Mouse (Mus musculus): ENCODE measurements around the gene Sp2.

Gene Sp2

DNA sequence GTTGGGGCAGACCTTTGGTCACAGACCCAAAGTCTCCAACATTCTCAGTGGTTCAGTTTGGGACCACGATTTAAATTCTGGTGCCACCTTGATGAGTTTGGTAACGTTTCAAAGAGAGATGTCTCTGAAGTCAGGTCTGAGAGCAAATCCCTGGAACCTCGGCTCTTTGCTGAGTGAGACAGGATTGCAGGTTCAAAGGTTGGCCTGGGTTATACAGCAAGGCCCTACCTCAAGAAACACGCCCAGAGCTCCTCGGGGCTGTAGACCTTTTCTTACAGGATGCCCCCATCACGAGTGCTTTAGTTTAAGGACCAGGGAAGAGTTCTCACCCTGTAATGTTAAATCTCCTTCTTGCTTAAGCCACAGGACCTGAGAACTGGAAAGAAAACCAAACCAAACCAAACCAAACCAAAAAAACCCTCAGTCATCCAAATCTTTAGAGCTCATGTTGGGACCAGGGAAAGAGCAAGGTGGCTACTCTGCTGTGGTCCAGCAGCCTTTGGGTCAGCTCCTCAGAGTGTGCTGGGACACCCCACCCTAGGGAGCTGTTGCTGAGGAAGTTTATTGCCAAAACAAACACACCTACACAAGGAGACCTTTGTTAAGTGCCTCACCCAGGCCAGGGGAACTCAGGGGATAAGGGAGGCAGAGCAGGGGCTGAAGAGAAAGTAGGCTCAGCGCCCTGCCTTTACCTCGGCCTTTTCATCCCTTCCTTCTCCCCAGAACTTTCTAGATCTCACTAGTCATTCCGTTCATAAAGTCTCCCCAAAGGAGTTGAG lies 46.7 kb downstream of the Sp2 start:
- DNase-seq = no peak

- no peak for DNase-seq
Measured at GRCm38 (mm10) chr11:96934921-96935356, 47.8 kb downstream of the Sp2 start.

DNA sequence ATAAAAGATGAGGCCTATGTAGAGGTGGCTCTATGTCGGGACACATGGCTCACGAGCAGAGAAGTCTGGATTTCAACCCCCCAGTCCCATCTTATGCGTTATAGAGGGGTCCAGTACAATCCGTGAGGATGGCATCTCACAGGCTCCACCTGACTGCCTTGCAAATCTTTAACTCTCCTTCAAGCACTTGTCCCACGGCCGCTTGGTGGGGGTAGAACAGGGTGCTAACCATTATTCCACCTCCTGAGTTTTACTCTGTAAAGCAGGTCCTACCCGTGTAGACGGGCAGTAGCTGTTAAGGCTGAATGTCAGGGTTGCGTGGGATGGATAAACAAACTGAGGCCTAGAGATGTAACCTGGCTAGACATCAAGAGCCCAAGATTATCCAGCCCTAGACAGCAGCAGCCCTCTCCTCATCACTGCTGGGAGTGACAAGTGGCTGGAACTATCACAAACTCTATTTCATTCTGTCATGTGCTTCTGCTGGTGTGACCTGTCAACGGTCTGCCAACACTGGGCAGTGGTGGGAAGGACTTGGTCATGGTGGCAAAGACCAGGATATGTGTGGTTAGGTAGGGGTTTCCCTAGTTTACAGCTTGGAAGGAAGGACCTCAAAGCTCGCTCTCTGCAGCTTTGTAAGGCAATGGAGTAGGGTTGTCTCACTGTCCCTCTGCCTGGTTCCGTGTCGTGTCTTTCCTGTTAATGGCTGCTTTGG lies 49.0 kb downstream of the Sp2 start:
- DNase-seq = no peak

DNA sequence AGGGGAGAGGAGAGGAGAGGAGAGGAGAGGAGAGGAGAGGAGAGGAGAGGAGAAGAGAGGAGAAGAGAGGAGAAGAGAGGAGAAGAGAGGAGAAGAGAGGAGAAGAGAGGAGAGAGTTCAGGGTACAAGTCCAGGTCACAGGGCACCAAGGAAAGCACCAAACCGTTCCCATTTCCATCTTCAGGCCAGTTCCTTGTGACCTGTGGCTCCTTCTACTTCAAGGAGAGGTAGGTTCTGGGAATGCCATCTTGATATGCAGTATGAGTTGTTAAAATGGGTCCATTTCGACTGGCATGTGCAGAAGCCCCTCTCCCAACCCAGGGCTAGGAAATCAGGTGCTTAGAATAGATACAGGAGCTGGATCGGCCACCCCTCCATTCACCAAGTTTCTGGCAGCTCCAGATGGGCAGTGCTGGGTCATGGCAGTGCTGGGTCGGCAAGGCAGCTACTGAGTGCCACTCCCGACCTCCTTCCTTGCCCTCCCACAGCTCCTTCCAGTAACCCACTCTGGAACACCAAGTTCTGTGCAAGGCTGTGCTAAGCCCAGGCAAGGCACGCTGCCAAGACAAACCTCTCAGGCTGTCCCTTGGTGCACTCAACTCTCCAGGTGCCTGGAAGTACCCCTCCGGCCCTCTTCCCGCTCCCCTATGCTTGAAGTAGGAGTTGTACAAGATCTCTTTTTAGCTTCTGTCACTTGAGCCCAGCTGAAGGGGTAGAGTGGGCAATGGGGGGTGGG lies 51.3 kb downstream of the Sp2 start:
- DNase-seq = no peak

GRCm38 (mm10) chr11:96929766-96930331 lies 52.9 kb downstream of the Sp2 start:
- DNase-seq = no peak

GRCm38 (mm10) chr11:96929096-96929765 lies 53.5 kb downstream of the Sp2 start:
- DNase-seq = no peak

GRCm38 (mm10) chr11:96928691-96929090 lies 54.1 kb downstream of the Sp2 start:
- DNase-seq = no peak

DNA sequence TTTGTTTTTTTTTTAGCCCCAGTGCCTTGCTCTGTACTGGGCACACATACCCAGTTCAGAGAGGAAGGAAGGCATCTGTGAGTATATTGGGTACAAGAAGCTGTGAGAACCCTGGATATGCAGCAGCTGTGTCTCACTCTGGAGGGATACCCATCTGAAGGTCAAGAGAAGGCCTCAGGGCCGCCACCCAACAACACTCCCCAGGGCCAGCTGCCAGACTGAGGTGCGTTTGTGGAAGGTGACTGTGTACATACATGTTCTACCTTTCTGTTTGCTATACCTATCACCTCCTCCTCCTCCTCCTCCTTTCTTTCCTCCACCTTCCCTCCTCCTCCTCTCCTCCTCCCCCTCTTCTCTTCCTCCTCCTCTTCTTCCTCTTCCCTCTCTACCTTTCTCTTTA lies 54.7 kb downstream of the Sp2 start, which contains the start of gene Prr15l:
Gene Prr15l, plus strand, starts transcription at position 17 of the 400 bp plus-strand sequence.
- no peak for DNase-seq

GRCm38 (mm10) chr11:96926587-96926986 lies 56.2 kb downstream of the Sp2 start:
- no peak for DNase-seq

GRCm38 (mm10) chr11:96925469-96926148 lies 57.1 kb downstream of the Sp2 start:
- no peak for DNase-seq

DNA sequence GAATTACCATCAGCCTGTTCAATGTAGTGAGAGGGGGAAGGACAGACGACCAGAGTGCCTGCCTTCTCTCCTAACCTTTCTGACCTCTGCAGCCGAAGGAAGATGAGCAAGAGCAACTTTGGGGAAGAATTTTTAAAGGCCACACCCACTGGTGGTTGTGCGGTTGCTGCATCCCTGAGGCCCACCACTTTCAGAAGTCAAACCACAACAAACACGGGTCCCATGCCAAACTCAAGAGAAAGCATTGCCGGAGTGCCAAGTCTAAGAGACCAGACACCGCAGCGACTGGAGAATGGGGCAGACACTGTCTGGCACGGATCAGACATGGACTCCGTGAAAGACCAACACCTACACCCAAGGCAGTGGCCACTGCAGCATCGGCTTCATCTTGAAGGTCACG lies 57.9 kb downstream of the Sp2 start:
- no peak for DNase-seq

- no peak for DNase-seq
Measured at GRCm38 (mm10) chr11:96919003-96919402, 63.8 kb downstream of the Sp2 start.

GRCm38 (mm10) chr11:96917415-96917814 lies 65.3 kb downstream of the Sp2 start:
- no peak for DNase-seq

GRCm38 (mm10) chr11:96916885-96917396 lies 65.8 kb downstream of the Sp2 start:
- no peak for DNase-seq

- peak; percentile 99 for DNase-seq
Measured at GRCm38 (mm10) chr11:96916044-96916884, 66.5 kb downstream of the Sp2 start, which contains the start of gene Cdk5rap3. TSS of gene Cdk5rap3 (minus strand) at chr11:96916496.

GRCm38 (mm10) chr11:96912682-96913081 lies 70.1 kb downstream of the Sp2 start:
- no peak for DNase-seq

DNA sequence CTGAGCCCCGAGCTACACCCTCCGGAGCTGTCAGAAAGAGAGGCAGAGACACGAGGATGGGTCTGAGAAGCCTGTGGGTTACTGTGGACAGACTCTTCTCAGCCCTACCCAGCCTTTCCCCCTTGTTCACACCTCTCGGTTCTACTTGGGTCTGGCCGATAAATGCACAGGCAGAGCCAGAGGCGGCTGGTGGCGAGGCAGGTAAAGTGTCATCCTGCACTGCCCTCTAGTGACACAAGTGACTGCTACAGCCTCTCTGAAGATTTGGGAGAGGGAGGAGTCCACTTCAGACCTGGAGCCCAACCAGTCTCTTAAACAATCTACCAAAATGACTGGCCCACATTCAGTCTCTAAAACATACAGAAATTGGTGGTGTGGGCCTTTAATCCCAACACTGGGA lies 72.8 kb downstream of the Sp2 start:
- DNase-seq = peak; percentile 79

DNA sequence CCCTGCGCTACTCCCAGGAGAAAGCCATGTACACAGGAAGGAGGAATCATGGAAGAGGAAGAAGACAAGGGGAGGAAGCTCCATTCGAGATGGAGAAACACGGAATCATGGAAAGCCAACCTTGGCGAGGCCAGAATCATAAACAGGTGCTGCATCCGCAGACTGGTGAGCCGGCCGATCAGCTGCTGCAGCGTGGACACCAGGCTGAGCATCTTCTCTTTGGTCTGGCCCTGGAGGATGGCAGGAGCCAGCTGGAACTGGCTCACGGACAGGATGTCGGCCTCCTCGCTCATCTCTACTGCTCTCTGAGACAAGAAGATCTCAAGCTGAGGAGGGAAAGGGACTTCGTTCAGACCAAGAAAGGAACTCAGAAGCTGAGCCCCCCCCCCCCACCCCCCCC lies 74.2 kb downstream of the Sp2 start:
- no peak for DNase-seq

- no peak for DNase-seq
Measured at GRCm38 (mm10) chr11:96906431-96907161, 76.2 kb downstream of the Sp2 start.

Data from right cerebral cortex, postnatal 14 days (tissue).